Mouse (Mus musculus): ENCODE data around the gene Erc2. TPM values are rescaled to one million over a fixed set of nuclear protein-coding genes. Genes with fewer than 3 reads are reported as not detected.
"Not testable (repeated sequence)": the region's sequence is repeated elsewhere in the genome, so short reads cannot be mapped to it uniquely, and the experiment has no call there.

Gene Erc2
- polyA plus RNA-seq (2016; fragmentation: Nextera tagmentation; extraction: Ambion mirVana) = 36.0 and 39.8 TPM in 2 replicates

GRCm38 (mm10) chr14:27622176-27622922 is at the start of gene Erc2:
TSS of gene Erc2 (plus strand) at chr14:27622428.
- no peaks in the 10 kb centered on the region for H3K36me3 ChIP-seq

GRCm38 (mm10) chr14:27578443-27578842 is 43.8 kb upstream of the Erc2 start:
- no peak overlapping the region for H3K27ac ChIP-seq (replicated peaks)
- no peak for ATAC-seq (ENCODE audit: low FRiP score, low read depth)
- 79% methylated on average over 2 of the region's 2 CpGs for WGBS

More at GRCm38 (mm10) chr14:27622176-27622922, at the start of gene Erc2:
- WGBS = under 1% methylated on average over 74 of the region's 78 CpGs
- H3K4me3 ChIP-seq = peak within 1 kb of the TSS; percentile 75
- ATAC-seq (ENCODE audit: low FRiP score, low read depth) = peak; percentile 97
- H3K27ac ChIP-seq (replicated peaks) = peak within 1 kb of the TSS; percentile 86
- peaks cover 5% of the 10 kb centered on the region for H3K27me3 ChIP-seq
- H3K4me1 ChIP-seq = peaks cover 8% of the 10 kb centered on the region
- peak within 1 kb of the TSS; percentile 86 for H3K9ac ChIP-seq (replicated peaks)
- peak within 1 kb of the TSS; percentile 77 for H3K4me2 ChIP-seq (replicated peaks)
- H3K9me3 ChIP-seq = no peaks in the 10 kb centered on the region

GRCm38 (mm10) chr14:27589616-27590015 is 32.6 kb upstream of the Erc2 start:
- H3K9me3 ChIP-seq; ATAC-seq (ENCODE audit: low FRiP score, low read depth); H3K4me2 ChIP-seq (replicated peaks); H3K9ac ChIP-seq (replicated peaks); H3K27me3 ChIP-seq; H3K4me3 ChIP-seq; H3K27ac ChIP-seq (replicated peaks); H3K36me3 ChIP-seq; H3K4me1 ChIP-seq: not testable (repeated sequence)

More at GRCm38 (mm10) chr14:27578443-27578842, 43.8 kb upstream of the Erc2 start:
- Histone ChIP-seq H3K4me1 (no peaks in the 10 kb centered on the region), H3K36me3 (no peaks in the 10 kb centered on the region), H3K27me3 (no peaks in the 10 kb centered on the region), H3K9me3 (no peaks in the 10 kb centered on the region), H3K4me3 (no peak overlapping the region), H3K4me2 (replicated peaks) (no peak overlapping the region), H3K9ac (replicated peaks) (no peak overlapping the region)

DNA sequence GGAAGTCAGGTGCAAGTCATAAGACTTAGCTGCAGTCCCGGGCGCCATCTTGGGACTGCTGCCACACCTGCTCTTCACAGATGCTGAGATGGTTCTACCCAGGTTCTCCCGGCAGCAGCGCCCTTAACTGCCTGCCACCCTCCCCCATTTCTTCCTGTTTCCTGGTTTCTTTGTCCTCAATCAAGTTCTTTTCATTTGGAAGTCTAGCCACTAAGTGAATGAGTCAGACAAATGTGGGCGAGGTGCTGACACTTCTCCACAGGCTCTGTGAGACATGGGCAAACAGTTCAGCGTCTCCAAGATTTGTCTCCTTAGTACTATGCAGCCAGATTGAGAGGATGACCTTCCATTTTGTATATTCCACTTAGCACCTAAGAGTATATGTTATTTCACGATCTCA is 30.1 kb upstream of the Erc2 start:
- WGBS = 91% methylated on average over 7 of the region's 7 CpGs
- no peak for ATAC-seq (ENCODE audit: low FRiP score, low read depth)

DNA sequence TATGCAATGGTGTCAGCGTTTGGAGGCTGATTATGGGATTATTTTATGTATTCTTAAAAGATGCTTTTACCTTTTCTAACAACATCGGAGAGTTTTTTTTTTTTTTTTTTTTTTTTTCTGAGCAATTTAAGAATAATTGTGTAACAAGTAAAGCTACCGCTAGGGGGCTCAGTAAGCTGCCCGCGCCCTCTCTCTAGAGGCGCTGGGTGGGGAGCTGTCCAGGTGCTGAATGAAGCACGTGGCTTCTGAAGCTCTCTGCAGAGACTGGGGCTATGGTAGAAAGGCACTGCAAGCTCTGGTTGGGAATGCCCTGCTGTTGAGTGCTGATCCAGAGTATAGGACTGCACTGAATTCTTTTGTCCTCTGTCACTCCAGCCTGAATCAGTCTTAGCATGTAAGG is 26.0 kb upstream of the Erc2 start:
- ATAC-seq (ENCODE audit: low FRiP score, low read depth) = peak; percentile 60; the same call in 1 of the 2 replicates
- Histone ChIP-seq H3K4me2 (replicated peaks) (no peak overlapping the region), H3K36me3 (no peaks in the 10 kb centered on the region), H3K9ac (replicated peaks) (no peak overlapping the region), H3K4me3 (no peak overlapping the region), H3K27ac (replicated peaks) (no peak overlapping the region), H3K9me3 (no peaks in the 10 kb centered on the region), H3K27me3 (no peaks in the 10 kb centered on the region), H3K4me1 (no peaks in the 10 kb centered on the region)
- 5% methylated on average over 7 of the region's 7 CpGs for WGBS

More for the DNA sequence above, 30.1 kb upstream of the Erc2 start:
- Histone ChIP-seq H3K9me3 (no peaks in the 10 kb centered on the region), H3K27ac (replicated peaks) (no peak overlapping the region), H3K36me3 (no peaks in the 10 kb centered on the region), H3K4me3 (no peak overlapping the region), H3K9ac (replicated peaks) (no peak overlapping the region), H3K27me3 (no peaks in the 10 kb centered on the region), H3K4me1 (no peaks in the 10 kb centered on the region), H3K4me2 (replicated peaks) (no peak overlapping the region)

- Histone ChIP-seq H3K27ac (replicated peaks) (no peak overlapping the region), H3K9ac (replicated peaks) (no peak overlapping the region), H3K4me2 (replicated peaks) (no peak overlapping the region), H3K36me3 (no peaks in the 10 kb centered on the region), H3K27me3 (no peaks in the 10 kb centered on the region), H3K4me3 (no peak overlapping the region), H3K9me3 (no peaks in the 10 kb centered on the region), H3K4me1 (no peaks in the 10 kb centered on the region)
- no peak for ATAC-seq (ENCODE audit: low FRiP score, low read depth)
- 76% methylated on average over 13 of the region's 13 CpGs for WGBS
These were observed 20.1 kb upstream of the Erc2 start for GRCm38 (mm10) chr14:27602136-27602535.

GRCm38 (mm10) chr14:27607419-27607818 is 14.8 kb upstream of the Erc2 start:
- 90% methylated on average over 3 of the region's 3 CpGs for WGBS
- H3K4me1 ChIP-seq = no peaks in the 10 kb centered on the region
- no peak for ATAC-seq (ENCODE audit: low FRiP score, low read depth)

DNA sequence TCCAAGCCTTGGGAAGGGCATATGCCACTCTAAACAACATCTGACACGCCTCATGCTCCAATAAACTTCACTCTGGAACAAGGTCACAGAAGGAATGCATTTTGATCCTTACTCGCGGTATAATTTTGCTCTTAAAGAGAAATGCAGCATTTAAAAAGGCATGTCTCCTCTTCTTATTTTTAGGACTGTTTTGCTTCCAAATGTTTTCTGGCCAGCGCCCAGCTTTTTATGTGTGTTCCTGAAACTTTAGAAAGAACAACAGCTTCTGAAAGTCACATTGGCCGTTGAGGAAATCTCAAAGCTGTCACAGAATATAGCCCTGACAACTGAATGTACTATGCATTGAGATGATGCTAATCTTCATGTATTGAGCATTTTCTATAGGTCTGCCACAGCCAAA is 8.5 kb upstream of the Erc2 start:
- no peak for ATAC-seq (ENCODE audit: low FRiP score, low read depth)
- no peak overlapping the region for H3K9ac ChIP-seq (replicated peaks)
- H3K36me3 ChIP-seq = no peaks in the 10 kb centered on the region
- H3K9me3 ChIP-seq = no peaks in the 10 kb centered on the region
- no peak overlapping the region for H3K27ac ChIP-seq (replicated peaks)
- H3K4me2 ChIP-seq (replicated peaks) = no peak overlapping the region
- H3K4me3 ChIP-seq = no peak overlapping the region
- H3K27me3 ChIP-seq = no peaks in the 10 kb centered on the region
- H3K4me1 ChIP-seq = no peaks in the 10 kb centered on the region
- 81% methylated on average over 5 of the region's 5 CpGs for WGBS

More at GRCm38 (mm10) chr14:27607419-27607818, 14.8 kb upstream of the Erc2 start:
- Histone ChIP-seq H3K9me3 (no peaks in the 10 kb centered on the region), H3K27me3 (no peaks in the 10 kb centered on the region), H3K4me2 (replicated peaks) (no peak overlapping the region), H3K27ac (replicated peaks) (no peak overlapping the region), H3K9ac (replicated peaks) (no peak overlapping the region), H3K36me3 (no peaks in the 10 kb centered on the region), H3K4me3 (no peak overlapping the region)

GRCm38 (mm10) chr14:27617286-27617685 is 4.9 kb upstream of the Erc2 start:
- Histone ChIP-seq H3K4me2 (replicated peaks) (no peak overlapping the region), H3K27ac (replicated peaks) (no peak overlapping the region), H3K9me3 (no peaks in the 10 kb centered on the region), H3K27me3 (peaks cover 5% of the 10 kb centered on the region), H3K9ac (replicated peaks) (no peak overlapping the region), H3K36me3 (no peaks in the 10 kb centered on the region), H3K4me1 (no peaks in the 10 kb centered on the region), H3K4me3 (no peak overlapping the region)
- no peak for ATAC-seq (ENCODE audit: low FRiP score, low read depth)
- WGBS = 80% methylated on average over 3 of the region's 3 CpGs

DNA sequence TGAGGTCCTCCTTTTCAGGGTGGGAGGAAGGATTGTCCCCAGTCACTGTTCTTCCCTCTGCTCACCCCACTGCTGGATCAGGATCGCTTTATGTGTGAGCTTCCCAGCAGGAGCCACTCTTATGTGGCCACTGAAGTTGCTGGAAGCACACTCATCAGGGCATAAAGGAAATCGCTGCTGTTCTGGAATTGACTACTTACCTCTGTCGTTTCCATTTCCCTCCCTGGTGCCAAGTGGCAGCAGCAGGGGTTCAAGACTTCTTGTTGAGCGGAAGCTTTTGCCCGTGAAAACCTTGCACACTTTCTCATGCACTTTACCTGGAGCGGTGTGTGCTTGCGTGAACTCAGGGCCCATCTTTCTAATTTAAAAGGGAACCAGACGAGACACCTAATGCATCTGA is 652 bp upstream of the Erc2 start:
- WGBS = 41% methylated on average over 8 of the region's 8 CpGs
- Histone ChIP-seq H3K9ac (replicated peaks) (no peak overlapping the region), H3K36me3 (no peaks in the 10 kb centered on the region), H3K9me3 (no peaks in the 10 kb centered on the region), H3K4me1 (peaks cover 8% of the 10 kb centered on the region), H3K4me3 (no peak overlapping the region), H3K4me2 (replicated peaks) (peak overlapping the region; percentile 77), H3K27me3 (peaks cover 5% of the 10 kb centered on the region), H3K27ac (replicated peaks) (no peak overlapping the region)
- no peak for ATAC-seq (ENCODE audit: low FRiP score, low read depth)

- Histone ChIP-seq H3K27me3 (peaks cover 5% of the 10 kb centered on the region), H3K27ac (replicated peaks) (peak overlapping the region; percentile 86), H3K4me1 (peaks cover 8% of the 10 kb centered on the region), H3K36me3 (no peaks in the 10 kb centered on the region), H3K9ac (replicated peaks) (peak overlapping the region; percentile 86), H3K4me2 (replicated peaks) (peak overlapping the region; percentile 77), H3K9me3 (no peaks in the 10 kb centered on the region), H3K4me3 (peak overlapping the region; percentile 75)
- peak; percentile 27 for ATAC-seq (ENCODE audit: low FRiP score, low read depth)
- WGBS = 3% methylated on average over 6 of the region's 6 CpGs
These were observed 643 bp downstream of the Erc2 start for GRCm38 (mm10) chr14:27622923-27623219.

DNA sequence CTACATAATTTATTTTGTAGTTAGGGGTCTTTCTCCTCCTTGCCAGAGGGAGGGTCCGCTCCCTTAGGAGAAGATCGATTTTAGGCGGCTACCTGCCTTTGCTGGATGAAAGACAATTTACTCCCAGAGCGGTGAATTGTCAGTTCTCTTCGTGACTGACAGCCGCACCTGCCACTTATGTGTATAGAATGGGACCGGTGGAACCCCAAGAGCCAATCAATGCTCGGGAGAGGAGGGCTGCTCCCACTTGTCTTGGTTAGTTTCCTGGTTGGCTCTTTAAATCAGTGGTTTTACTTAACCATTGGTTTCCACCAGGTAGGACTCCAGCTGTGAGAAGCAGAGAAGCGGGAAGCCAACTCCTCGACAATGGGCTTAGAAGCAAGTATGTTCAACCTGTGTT is 1.1 kb downstream of the Erc2 start:
- H3K9me3 ChIP-seq = no peaks in the 10 kb centered on the region
- H3K4me1 ChIP-seq = peaks cover 8% of the 10 kb centered on the region
- peak; percentile 61 for ATAC-seq (ENCODE audit: low FRiP score, low read depth)
- H3K9ac ChIP-seq (replicated peaks) = peak overlapping the region; percentile 86
- H3K36me3 ChIP-seq = no peaks in the 10 kb centered on the region
- 3% methylated on average over 10 of the region's 10 CpGs for WGBS
- peak overlapping the region; percentile 75 for H3K4me3 ChIP-seq
- peak overlapping the region; percentile 77 for H3K4me2 ChIP-seq (replicated peaks)
- H3K27me3 ChIP-seq = peaks cover 5% of the 10 kb centered on the region
- H3K27ac ChIP-seq (replicated peaks) = 0 out of 2 replicates have a peak overlapping the region, but pooled peaks have one; percentile 86

- Histone ChIP-seq H3K4me2 (replicated peaks) (no peak overlapping the region), H3K27ac (replicated peaks) (no peak overlapping the region), H3K36me3 (no peaks in the 10 kb centered on the region), H3K4me3 (no peak overlapping the region), H3K4me1 (peaks cover 15% of the 10 kb centered on the region), H3K9me3 (no peaks in the 10 kb centered on the region), H3K9ac (replicated peaks) (no peak overlapping the region), H3K27me3 (no peaks in the 10 kb centered on the region)
- no peak for ATAC-seq (ENCODE audit: low FRiP score, low read depth)
- WGBS = 78% methylated on average over 10 of the region's 10 CpGs
These were observed 6.5 kb downstream of the Erc2 start for GRCm38 (mm10) chr14:27628701-27629100.

All from midbrain, embryonic 12.5 days (tissue).